Mouse (Mus musculus): ENCODE data around the gene Gm26920. TPM values are rescaled to one million over a fixed set of nuclear protein-coding genes. Genes with fewer than 3 reads are reported as not detected.
A peak's percentile ranks its signal among the peaks of the same experiment; 100 is the strongest.

The Gm26920 gene
- polyA plus RNA-seq, 1 experiment, result not detected

- no peak overlapping the region for H3K27ac ChIP-seq (ENCODE audit: control insufficient read depth, insufficient read depth, low read depth, low read length)
- peaks cover 2% of the 10 kb centered on the region for H3K4me1 ChIP-seq (ENCODE audit: control insufficient read depth, insufficient read depth, low read length)
- H3K4me3 ChIP-seq (ENCODE audit: control insufficient read depth, low read depth, low read length), result no peak overlapping the region
- TF ChIP-seq CTCF (IDR thresholded peaks at IDR 0.05; ENCODE audit: control insufficient read depth, insufficient read depth, insufficient replicate concordance, low read depth, low read length), result no peak
- no peak for TF ChIP-seq POLR2A (IDR thresholded peaks at IDR 0.05; ENCODE audit: control insufficient read depth, low read depth, low read length)
- H3K27me3 ChIP-seq (ENCODE audit: control insufficient read depth, insufficient read depth, low read length), result no peaks in the 10 kb centered on the region
- no peaks in the 10 kb centered on the region for H3K36me3 ChIP-seq (ENCODE audit: control insufficient read depth, insufficient read depth, low read length)
Observed at GRCm38 (mm10) chr7:30116076-30116475, 25.9 kb upstream of the Gm26920 start.

- no peak for TF ChIP-seq POLR2A (IDR thresholded peaks at IDR 0.05; ENCODE audit: control insufficient read depth, low read depth, low read length)
- TF ChIP-seq CTCF (IDR thresholded peaks at IDR 0.05; ENCODE audit: control insufficient read depth, insufficient read depth, insufficient replicate concordance, low read depth, low read length), result no peak
Observed at GRCm38 (mm10) chr7:30099297-30099696, 9.1 kb upstream of the Gm26920 start.

GRCm38 (mm10) chr7:30095551-30096125 lies 5.4 kb upstream of the Gm26920 start:
- H3K36me3 ChIP-seq (ENCODE audit: control insufficient read depth, insufficient read depth, low read length), result no peaks in the 10 kb centered on the region
- H3K4me1 ChIP-seq (ENCODE audit: control insufficient read depth, insufficient read depth, low read length), result peaks cover 9% of the 10 kb centered on the region
- no peak overlapping the region for H3K27ac ChIP-seq (ENCODE audit: control insufficient read depth, insufficient read depth, low read depth, low read length)
- no peak overlapping the region for H3K4me3 ChIP-seq (ENCODE audit: control insufficient read depth, low read depth, low read length)
- TF ChIP-seq POLR2A (IDR thresholded peaks at IDR 0.05; ENCODE audit: control insufficient read depth, low read depth, low read length) (no peak), CTCF (IDR thresholded peaks at IDR 0.05; ENCODE audit: control insufficient read depth, insufficient read depth, insufficient replicate concordance, low read depth, low read length) (no peak)
- no peaks in the 10 kb centered on the region for H3K27me3 ChIP-seq (ENCODE audit: control insufficient read depth, insufficient read depth, low read length)

More at GRCm38 (mm10) chr7:30099297-30099696, 9.1 kb upstream of the Gm26920 start:
- Histone ChIP-seq H3K27ac (ENCODE audit: control insufficient read depth, insufficient read depth, low read depth, low read length) (no peak overlapping the region), H3K4me1 (ENCODE audit: control insufficient read depth, insufficient read depth, low read length) (peaks cover 3% of the 10 kb centered on the region; the same call in 1 of the 2 replicates), H3K36me3 (ENCODE audit: control insufficient read depth, insufficient read depth, low read length) (no peaks in the 10 kb centered on the region), H3K4me3 (ENCODE audit: control insufficient read depth, low read depth, low read length) (peak overlapping the region; percentile 35), H3K27me3 (ENCODE audit: control insufficient read depth, insufficient read depth, low read length) (no peaks in the 10 kb centered on the region)

GRCm38 (mm10) chr7:30094646-30095429 lies 4.6 kb upstream of the Gm26920 start, which contains the start of gene Zfp260:
Zfp260 (plus strand) TSS chr7:30094777.
- peak within 1 kb of the TSS; percentile 82 for H3K4me3 ChIP-seq (ENCODE audit: control insufficient read depth, low read depth, low read length)
- TF ChIP-seq POLR2A (IDR thresholded peaks at IDR 0.05; ENCODE audit: control insufficient read depth, low read depth, low read length), result peak; percentile 68
- no peak for TF ChIP-seq CTCF (IDR thresholded peaks at IDR 0.05; ENCODE audit: control insufficient read depth, insufficient read depth, insufficient replicate concordance, low read depth, low read length)

GRCm38 (mm10) chr7:30093918-30094415 lies 3.8 kb upstream of the Gm26920 start:
- no peaks in the 10 kb centered on the region for H3K36me3 ChIP-seq (ENCODE audit: control insufficient read depth, insufficient read depth, low read length)
- peaks cover 15% of the 10 kb centered on the region for H3K4me1 ChIP-seq (ENCODE audit: control insufficient read depth, insufficient read depth, low read length)
- peak overlapping the region; percentile 63; the same call in 1 of the 2 replicates for H3K27ac ChIP-seq (ENCODE audit: control insufficient read depth, insufficient read depth, low read depth, low read length)
- no peaks in the 10 kb centered on the region for H3K27me3 ChIP-seq (ENCODE audit: control insufficient read depth, insufficient read depth, low read length)
- H3K4me3 ChIP-seq (ENCODE audit: control insufficient read depth, low read depth, low read length), result no peak overlapping the region; the same call in 1 of the 2 replicates
- no peak for TF ChIP-seq CTCF (IDR thresholded peaks at IDR 0.05; ENCODE audit: control insufficient read depth, insufficient read depth, insufficient replicate concordance, low read depth, low read length)
- no peak for TF ChIP-seq POLR2A (IDR thresholded peaks at IDR 0.05; ENCODE audit: control insufficient read depth, low read depth, low read length)

More at GRCm38 (mm10) chr7:30094646-30095429, 4.6 kb upstream of the Gm26920 start, which contains the start of gene Zfp260:
- no peaks in the 10 kb centered on the region for H3K36me3 ChIP-seq (ENCODE audit: control insufficient read depth, insufficient read depth, low read length)
- no peaks in the 10 kb centered on the region for H3K27me3 ChIP-seq (ENCODE audit: control insufficient read depth, insufficient read depth, low read length)
- peak within 1 kb of the TSS; percentile 96 for H3K27ac ChIP-seq (ENCODE audit: control insufficient read depth, insufficient read depth, low read depth, low read length)
- peaks cover 14% of the 10 kb centered on the region for H3K4me1 ChIP-seq (ENCODE audit: control insufficient read depth, insufficient read depth, low read length)

- TF ChIP-seq POLR2A (IDR thresholded peaks at IDR 0.05; ENCODE audit: control insufficient read depth, low read depth, low read length) (no peak), CTCF (IDR thresholded peaks at IDR 0.05; ENCODE audit: control insufficient read depth, insufficient read depth, insufficient replicate concordance, low read depth, low read length) (no peak)
- Histone ChIP-seq H3K4me1 (ENCODE audit: control insufficient read depth, insufficient read depth, low read length) (peaks cover 14% of the 10 kb centered on the region), H3K4me3 (ENCODE audit: control insufficient read depth, low read depth, low read length) (no peak overlapping the region), H3K27ac (ENCODE audit: control insufficient read depth, insufficient read depth, low read depth, low read length) (no peak overlapping the region), H3K36me3 (ENCODE audit: control insufficient read depth, insufficient read depth, low read length) (no peaks in the 10 kb centered on the region), H3K27me3 (ENCODE audit: control insufficient read depth, insufficient read depth, low read length) (no peaks in the 10 kb centered on the region)
Observed at GRCm38 (mm10) chr7:30092666-30093065, 2.5 kb upstream of the Gm26920 start.

GRCm38 (mm10) chr7:30090970-30091585 lies 868 bp upstream of the Gm26920 start:
- peak overlapping the region; percentile 98 for H3K4me3 ChIP-seq (ENCODE audit: control insufficient read depth, low read depth, low read length)
- H3K4me1 ChIP-seq (ENCODE audit: control insufficient read depth, insufficient read depth, low read length), result peaks cover 14% of the 10 kb centered on the region
- H3K27ac ChIP-seq (ENCODE audit: control insufficient read depth, insufficient read depth, low read depth, low read length), result peak overlapping the region; percentile 80; the same call in 1 of the 2 replicates
- TF ChIP-seq POLR2A (IDR thresholded peaks at IDR 0.05; ENCODE audit: control insufficient read depth, low read depth, low read length) (no peak), CTCF (IDR thresholded peaks at IDR 0.05; ENCODE audit: control insufficient read depth, insufficient read depth, insufficient replicate concordance, low read depth, low read length) (no peak)
- H3K36me3 ChIP-seq (ENCODE audit: control insufficient read depth, insufficient read depth, low read length), result no peaks in the 10 kb centered on the region
- H3K27me3 ChIP-seq (ENCODE audit: control insufficient read depth, insufficient read depth, low read length), result no peaks in the 10 kb centered on the region
